Mouse (Mus musculus): ENCODE results near the gene Ehf. TPM values are rescaled to one million over a fixed set of nuclear protein-coding genes. Genes with fewer than 3 reads are reported as not detected.

Gene Ehf
- polyA plus RNA-seq, 1 experiment from 2014 or later, result 0.23 TPM

GRCm38 (mm10) chr2:103325301-103326048, 22.4 kb upstream of the Ehf start:
- Histone ChIP-seq H3K4me2 (no peak overlapping the region), H3K4me1 (peaks cover 73% of the 10 kb centered on the region), H3K9ac (no peak overlapping the region), H3K27me3 (replicated peaks) (no peaks in the 10 kb centered on the region), H3K27ac (no peak overlapping the region), H3K4me3 (no peak overlapping the region), H3K9me3 (replicated peaks) (no peaks in the 10 kb centered on the region), H3K36me3 (no peaks in the 10 kb centered on the region)
- no peak for ATAC-seq
- 59% methylated on average over 7 of the region's 7 CpGs for WGBS (ENCODE audit: insufficient replicate concordance)

- Histone ChIP-seq H3K4me1 (peaks cover 77% of the 10 kb centered on the region), H3K9ac (no peak overlapping the region), H3K36me3 (no peaks in the 10 kb centered on the region), H3K4me2 (no peak overlapping the region), H3K27ac (no peak overlapping the region), H3K4me3 (no peak overlapping the region), H3K9me3 (replicated peaks) (no peaks in the 10 kb centered on the region), H3K27me3 (replicated peaks) (no peaks in the 10 kb centered on the region)
- 54% methylated on average over 2 of the region's 2 CpGs for WGBS (ENCODE audit: insufficient replicate concordance)
- ATAC-seq, result peak; percentile 51; the same call in 1 of the 2 replicates
Measured at GRCm38 (mm10) chr2:103324320-103324719, 21.2 kb upstream of the Ehf start.

- Histone ChIP-seq H3K4me1 (peaks cover 60% of the 10 kb centered on the region), H3K27ac (peak overlapping the region; percentile 69)
- ATAC-seq, result no peak
Measured at GRCm38 (mm10) chr2:103322171-103322570, 19.1 kb upstream of the Ehf start.

GRCm38 (mm10) chr2:103321638-103322037, 18.6 kb upstream of the Ehf start:
- H3K4me2 ChIP-seq, result peak overlapping the region; percentile 23
- no peak overlapping the region for H3K4me3 ChIP-seq

More at GRCm38 (mm10) chr2:103322171-103322570, 19.1 kb upstream of the Ehf start:
- Histone ChIP-seq H3K27me3 (replicated peaks) (no peaks in the 10 kb centered on the region), H3K36me3 (no peaks in the 10 kb centered on the region), H3K4me2 (peak overlapping the region; percentile 23; the same call in 1 of the 2 replicates), H3K9me3 (replicated peaks) (no peaks in the 10 kb centered on the region), H3K4me3 (no peak overlapping the region), H3K9ac (no peak overlapping the region)
- 36% methylated on average over 1 of the region's 1 CpGs for WGBS (ENCODE audit: insufficient replicate concordance)

GRCm38 (mm10) chr2:103314002-103314401, 10.9 kb upstream of the Ehf start:
- H3K4me3 ChIP-seq, result no peak overlapping the region
- H3K9me3 ChIP-seq (replicated peaks), result no peaks in the 10 kb centered on the region
- peaks cover 14% of the 10 kb centered on the region for H3K27me3 ChIP-seq (replicated peaks)
- H3K36me3 ChIP-seq, result no peaks in the 10 kb centered on the region
- H3K9ac ChIP-seq, result no peak overlapping the region
- no peak for ATAC-seq
- no peaks in the 10 kb centered on the region for H3K4me1 ChIP-seq
- 78% methylated on average over 4 of the region's 4 CpGs for WGBS (ENCODE audit: insufficient replicate concordance)
- H3K27ac ChIP-seq, result no peak overlapping the region
- H3K4me2 ChIP-seq, result no peak overlapping the region

More at GRCm38 (mm10) chr2:103321638-103322037, 18.6 kb upstream of the Ehf start:
- WGBS (ENCODE audit: insufficient replicate concordance), result 34% methylated on average over 4 of the region's 4 CpGs
- ATAC-seq, result peak; percentile 87
- Histone ChIP-seq H3K36me3 (no peaks in the 10 kb centered on the region), H3K9ac (no peak overlapping the region), H3K27me3 (replicated peaks) (no peaks in the 10 kb centered on the region), H3K9me3 (replicated peaks) (no peaks in the 10 kb centered on the region), H3K4me1 (peaks cover 57% of the 10 kb centered on the region), H3K27ac (peak overlapping the region; percentile 69)

- peaks cover 18% of the 10 kb centered on the region for H3K27me3 ChIP-seq (replicated peaks)
- H3K36me3 ChIP-seq, result no peaks in the 10 kb centered on the region
- H3K9ac ChIP-seq, result no peak overlapping the region
- H3K4me3 ChIP-seq, result no peak overlapping the region
- 23% methylated on average over 4 of the region's 4 CpGs for WGBS (ENCODE audit: insufficient replicate concordance)
- no peak overlapping the region for H3K27ac ChIP-seq
- H3K4me1 ChIP-seq, result no peaks in the 10 kb centered on the region
- no peaks in the 10 kb centered on the region for H3K9me3 ChIP-seq (replicated peaks)
- no peak for ATAC-seq
- H3K4me2 ChIP-seq, result no peak overlapping the region
Measured at GRCm38 (mm10) chr2:103312640-103313039, 9.6 kb upstream of the Ehf start.

- ATAC-seq, result no peak
- H3K9ac ChIP-seq, result no peak overlapping the region
- no peak overlapping the region for H3K4me2 ChIP-seq
- peaks cover 18% of the 10 kb centered on the region for H3K27me3 ChIP-seq (replicated peaks)
- no peak overlapping the region for H3K27ac ChIP-seq
- WGBS (ENCODE audit: insufficient replicate concordance), result 46% methylated on average over 5 of the region's 5 CpGs
- peaks cover 6% of the 10 kb centered on the region; the same call in 1 of the 2 replicates for H3K4me1 ChIP-seq
- no peaks in the 10 kb centered on the region for H3K9me3 ChIP-seq (replicated peaks)
- H3K36me3 ChIP-seq, result no peaks in the 10 kb centered on the region
- no peak overlapping the region for H3K4me3 ChIP-seq
Measured at GRCm38 (mm10) chr2:103310663-103311062, 7.6 kb upstream of the Ehf start.

- 34% methylated on average over 6 of the region's 6 CpGs for WGBS (ENCODE audit: insufficient replicate concordance)
Measured at GRCm38 (mm10) chr2:103306686-103307085, 3.6 kb upstream of the Ehf start.

GRCm38 (mm10) chr2:103302669-103303068, 409 bp downstream of the Ehf start:
- peak overlapping the region; percentile 31 for H3K4me2 ChIP-seq
- peaks cover 71% of the 10 kb centered on the region for H3K4me1 ChIP-seq
- no peak overlapping the region for H3K9ac ChIP-seq
- 0 out of 2 replicates have a peak overlapping the region, but pooled peaks have one; percentile 28 for H3K27ac ChIP-seq
- WGBS (ENCODE audit: insufficient replicate concordance), result 36% methylated on average over 6 of the region's 6 CpGs
- H3K4me3 ChIP-seq, result no peak overlapping the region
- H3K36me3 ChIP-seq, result no peaks in the 10 kb centered on the region
- no peaks in the 10 kb centered on the region for H3K9me3 ChIP-seq (replicated peaks)
- ATAC-seq, result peak; percentile 76
- no peaks in the 10 kb centered on the region for H3K27me3 ChIP-seq (replicated peaks)

More at GRCm38 (mm10) chr2:103306686-103307085, 3.6 kb upstream of the Ehf start:
- no peak for ATAC-seq
- Histone ChIP-seq H3K27me3 (replicated peaks) (peaks cover 13% of the 10 kb centered on the region), H3K4me3 (no peak overlapping the region), H3K4me2 (no peak overlapping the region), H3K27ac (no peak overlapping the region), H3K4me1 (peaks cover 38% of the 10 kb centered on the region), H3K36me3 (no peaks in the 10 kb centered on the region), H3K9me3 (replicated peaks) (no peaks in the 10 kb centered on the region), H3K9ac (no peak overlapping the region)

- ATAC-seq, result peak; percentile 83
- H3K36me3 ChIP-seq, result no peaks in the 10 kb centered on the region
- H3K4me2 ChIP-seq, result peak overlapping the region; percentile 51
- H3K27ac ChIP-seq, result peak overlapping the region; percentile 70
- 0 out of 2 replicates have a peak overlapping the region, but pooled peaks have one; percentile 3 for H3K4me3 ChIP-seq
- no peaks in the 10 kb centered on the region for H3K27me3 ChIP-seq (replicated peaks)
- 21% methylated on average over 13 of the region's 13 CpGs for WGBS (ENCODE audit: insufficient replicate concordance)
- H3K4me1 ChIP-seq, result peaks cover 56% of the 10 kb centered on the region
- H3K9ac ChIP-seq, result no peak overlapping the region
- no peaks in the 10 kb centered on the region for H3K9me3 ChIP-seq (replicated peaks)
Measured at GRCm38 (mm10) chr2:103298711-103299463, 4.2 kb downstream of the Ehf start.

GRCm38 (mm10) chr2:103294526-103294925, 8.6 kb downstream of the Ehf start:
- no peak for ATAC-seq
- no peak overlapping the region for H3K9ac ChIP-seq

GRCm38 (mm10) chr2:103293751-103294150, 9.3 kb downstream of the Ehf start:
- no peak overlapping the region for H3K9ac ChIP-seq
- no peaks in the 10 kb centered on the region for H3K27me3 ChIP-seq (replicated peaks)
- no peaks in the 10 kb centered on the region for H3K36me3 ChIP-seq
- no peak overlapping the region for H3K27ac ChIP-seq
- no peak for ATAC-seq
- WGBS (ENCODE audit: insufficient replicate concordance), result 71% methylated on average over 5 of the region's 5 CpGs
- H3K4me1 ChIP-seq, result peaks cover 17% of the 10 kb centered on the region
- no peaks in the 10 kb centered on the region for H3K9me3 ChIP-seq (replicated peaks)
- no peak overlapping the region for H3K4me3 ChIP-seq
- no peak overlapping the region for H3K4me2 ChIP-seq

More at GRCm38 (mm10) chr2:103294526-103294925, 8.6 kb downstream of the Ehf start:
- no peaks in the 10 kb centered on the region for H3K9me3 ChIP-seq (replicated peaks)
- H3K36me3 ChIP-seq, result no peaks in the 10 kb centered on the region
- no peaks in the 10 kb centered on the region for H3K27me3 ChIP-seq (replicated peaks)
- no peak overlapping the region for H3K4me3 ChIP-seq
- 40% methylated on average over 3 of the region's 3 CpGs for WGBS (ENCODE audit: insufficient replicate concordance)
- peaks cover 25% of the 10 kb centered on the region for H3K4me1 ChIP-seq
- no peak overlapping the region for H3K27ac ChIP-seq
- no peak overlapping the region for H3K4me2 ChIP-seq
